Mouse (Mus musculus) E14TG2a.4 (cell line): ENCODE results near the gene Dpp7.

Source experiments
- CTCF ChIP-seq: conservative IDR thresholded peaks from 2 replicates; pipeline ENCODE4 v1.5.1; 2014; ENCODE audit warnings: low read length
- NANOG ChIP-seq: IDR thresholded peaks from 2 replicates; pipeline ENCODE4 v1.6.1; 2014; ENCODE audit warnings: borderline replicate concordance, low read length, mixed read lengths
- POU5F1 ChIP-seq: IDR thresholded peaks from 2 replicates; pipeline ENCODE4 v1.6.1; 2014; ENCODE audit warnings: low read length, borderline replicate concordance

- no peak for TF ChIP-seq POU5F1
- TF ChIP-seq CTCF, result no peak
- TF ChIP-seq NANOG, result no peak
These were observed 44.7 kb downstream of the Dpp7 start for GRCm38 (mm10) chr2:25311491-25311891.
